Mouse (Mus musculus): ENCODE results near the gene Poldip2.
"Not testable (repeated sequence)": the region's sequence is repeated elsewhere in the genome, so short reads cannot be mapped to it uniquely, and the experiment has no call there.

Gene Poldip2

GRCm38 (mm10) chr11:78501529-78501928 lies 10.5 kb upstream of the Poldip2 start:
- DNase-seq (ENCODE audit: low spot score), result no peak

GRCm38 (mm10) chr11:78502909-78503650 lies 8.9 kb upstream of the Poldip2 start, which contains the start of gene Sebox:
Gene Sebox, plus strand, starts transcription at chr11:78503447.
- no peak for DNase-seq (ENCODE audit: low spot score)

- DNase-seq (ENCODE audit: low spot score), result no peak
Observed at GRCm38 (mm10) chr11:78505430-78505829, 6.6 kb upstream of the Poldip2 start.

GRCm38 (mm10) chr11:78509148-78509547 lies 2.8 kb upstream of the Poldip2 start:
- DNase-seq (ENCODE audit: low spot score), result peak; percentile 41

GRCm38 (mm10) chr11:78513106-78513790 lies 1.3 kb downstream of the Poldip2 start:
- DNase-seq (ENCODE audit: low spot score), result no peak

- no peak for DNase-seq (ENCODE audit: low spot score)
Observed at GRCm38 (mm10) chr11:78515549-78516325, 3.7 kb downstream of the Poldip2 start.

- no peak for DNase-seq (ENCODE audit: low spot score)
Observed at GRCm38 (mm10) chr11:78518931-78519330, 6.9 kb downstream of the Poldip2 start.

GRCm38 (mm10) chr11:78521880-78522279 lies 9.9 kb downstream of the Poldip2 start:
- no peak for DNase-seq (ENCODE audit: low spot score)

GRCm38 (mm10) chr11:78522481-78522997 lies 10.5 kb downstream of the Poldip2 start:
- peak; percentile 48 for DNase-seq (ENCODE audit: low spot score)

- DNase-seq (ENCODE audit: low spot score), result no peak
Observed at GRCm38 (mm10) chr11:78523241-78523955, 11.4 kb downstream of the Poldip2 start.

GRCm38 (mm10) chr11:78524838-78525237 lies 12.8 kb downstream of the Poldip2 start:
- no peak for DNase-seq (ENCODE audit: low spot score)

- no peak for DNase-seq (ENCODE audit: low spot score)
Observed at GRCm38 (mm10) chr11:78528714-78529113, 16.7 kb downstream of the Poldip2 start.

GRCm38 (mm10) chr11:78530001-78530400 lies 18.0 kb downstream of the Poldip2 start:
- DNase-seq (ENCODE audit: low spot score), result no peak

- DNase-seq (ENCODE audit: low spot score), result no peak
Observed at GRCm38 (mm10) chr11:78531046-78531445, 19.1 kb downstream of the Poldip2 start.

GRCm38 (mm10) chr11:78531515-78531914 lies 19.5 kb downstream of the Poldip2 start:
- DNase-seq (ENCODE audit: low spot score), result not testable (repeated sequence)

GRCm38 (mm10) chr11:78534516-78534915 lies 22.5 kb downstream of the Poldip2 start:
- DNase-seq (ENCODE audit: low spot score), result no peak

- peak; percentile 61 for DNase-seq (ENCODE audit: low spot score)
Observed at GRCm38 (mm10) chr11:78535376-78536079, 23.5 kb downstream of the Poldip2 start.

- peak; percentile 99 for DNase-seq (ENCODE audit: low spot score)
Observed at GRCm38 (mm10) chr11:78536080-78536689, 24.2 kb downstream of the Poldip2 start, which contains the start of the genes Tnfaip1 and Ift20. Gene Tnfaip1, minus strand, starts transcription at chr11:78536332. Gene Ift20, plus strand, starts transcription at chr11:78536361.

GRCm38 (mm10) chr11:78536690-78537084 lies 24.7 kb downstream of the Poldip2 start:
- no peak for DNase-seq (ENCODE audit: low spot score)

GRCm38 (mm10) chr11:78540358-78540757 lies 28.4 kb downstream of the Poldip2 start:
- DNase-seq (ENCODE audit: low spot score), result no peak

All from retina, embryonic 14.5 days (tissue).